Mouse (Mus musculus): Measurements from ENCODE around the gene L3mbtl1. TPM values are rescaled to one million over a fixed set of nuclear protein-coding genes. Genes with fewer than 3 reads are reported as not detected.
"Not testable (repeated sequence)": the region's sequence is repeated elsewhere in the genome, so short reads cannot be mapped to it uniquely, and the experiment has no call there.

The L3mbtl1 gene
- 0.11 TPM in 1 of 2 replicates, not detected in the other for polyA plus RNA-seq (2016; fragmentation: Nextera tagmentation; extraction: Ambion mirVana)

- WGBS, result under 1% methylated on average over 40 of the region's 40 CpGs
- Histone ChIP-seq H3K27ac (no peak within 1 kb of the TSS), H3K4me3 (peak within 1 kb of the TSS; percentile 57), H3K9me3 (replicated peaks) (no peaks in the 10 kb centered on the region), H3K27me3 (ENCODE audit: low read depth, poor library complexity, severe bottlenecking) (peaks cover 55% of the 10 kb centered on the region), H3K36me3 (peaks cover 31% of the 10 kb centered on the region), H3K4me1 (peaks cover 23% of the 10 kb centered on the region)
- DNase-seq (ENCODE audit: low spot score), result peak; percentile 62
Measured at GRCm38 (mm10) chr2:162943148-162943846, at the start of gene L3mbtl1. L3mbtl1 (plus strand) TSS chr2:162943472.

- DNase-seq (ENCODE audit: low spot score); H3K4me1 ChIP-seq; H3K27me3 ChIP-seq (ENCODE audit: low read depth, poor library complexity, severe bottlenecking); H3K4me3 ChIP-seq; H3K27ac ChIP-seq; H3K36me3 ChIP-seq; H3K9me3 ChIP-seq (replicated peaks): not testable (repeated sequence)
- WGBS, result 92% methylated on average over 20 of the region's 20 CpGs
Measured at GRCm38 (mm10) chr2:162899256-162899655, 44.0 kb upstream of the L3mbtl1 start.

GRCm38 (mm10) chr2:162899880-162900589 lies 43.2 kb upstream of the L3mbtl1 start:
- H3K4me3 ChIP-seq, result no peak overlapping the region
- H3K36me3 ChIP-seq, result no peaks in the 10 kb centered on the region
- 79% methylated on average over 12 of the region's 12 CpGs for WGBS
- H3K27me3 ChIP-seq (ENCODE audit: low read depth, poor library complexity, severe bottlenecking), result no peaks in the 10 kb centered on the region
- no peak overlapping the region for H3K27ac ChIP-seq
- H3K9me3 ChIP-seq (replicated peaks), result no peaks in the 10 kb centered on the region
- no peaks in the 10 kb centered on the region for H3K4me1 ChIP-seq
- DNase-seq (ENCODE audit: low spot score), result no peak

GRCm38 (mm10) chr2:162900590-162900916 lies 42.7 kb upstream of the L3mbtl1 start:
- Histone ChIP-seq H3K9me3 (replicated peaks) (no peaks in the 10 kb centered on the region), H3K4me3 (no peak overlapping the region), H3K27me3 (ENCODE audit: low read depth, poor library complexity, severe bottlenecking) (no peaks in the 10 kb centered on the region), H3K36me3 (no peaks in the 10 kb centered on the region), H3K4me1 (no peaks in the 10 kb centered on the region), H3K27ac (no peak overlapping the region)
- 51% methylated on average over 2 of the region's 2 CpGs for WGBS
- no peak for DNase-seq (ENCODE audit: low spot score)

GRCm38 (mm10) chr2:162905902-162906301 lies 37.4 kb upstream of the L3mbtl1 start:
- no peaks in the 10 kb centered on the region for H3K36me3 ChIP-seq
- no peaks in the 10 kb centered on the region for H3K27me3 ChIP-seq (ENCODE audit: low read depth, poor library complexity, severe bottlenecking)
- DNase-seq (ENCODE audit: low spot score), result no peak
- no peak overlapping the region for H3K4me3 ChIP-seq
- no peaks in the 10 kb centered on the region for H3K9me3 ChIP-seq (replicated peaks)
- WGBS, result 75% methylated on average over 4 of the region's 4 CpGs
- H3K4me1 ChIP-seq, result no peaks in the 10 kb centered on the region
- no peak overlapping the region for H3K27ac ChIP-seq

GRCm38 (mm10) chr2:162908052-162908491 lies 35.2 kb upstream of the L3mbtl1 start:
- H3K4me3 ChIP-seq, result no peak overlapping the region
- no peaks in the 10 kb centered on the region for H3K27me3 ChIP-seq (ENCODE audit: low read depth, poor library complexity, severe bottlenecking)
- H3K36me3 ChIP-seq, result no peaks in the 10 kb centered on the region
- H3K27ac ChIP-seq, result 0 out of 2 replicates have a peak overlapping the region, but pooled peaks have one; percentile 27
- H3K9me3 ChIP-seq (replicated peaks), result no peaks in the 10 kb centered on the region
- H3K4me1 ChIP-seq, result no peaks in the 10 kb centered on the region
- WGBS, result 44% methylated on average over 16 of the region's 16 CpGs
- DNase-seq (ENCODE audit: low spot score), result no peak

GRCm38 (mm10) chr2:162914040-162914439 lies 29.2 kb upstream of the L3mbtl1 start:
- H3K4me1 ChIP-seq, result no peaks in the 10 kb centered on the region
- H3K27ac ChIP-seq, result no peak overlapping the region
- WGBS, result 82% methylated on average over 3 of the region's 3 CpGs
- H3K27me3 ChIP-seq (ENCODE audit: low read depth, poor library complexity, severe bottlenecking), result peaks cover 3% of the 10 kb centered on the region; the same call in 1 of the 2 replicates
- no peak for DNase-seq (ENCODE audit: low spot score)
- no peaks in the 10 kb centered on the region for H3K9me3 ChIP-seq (replicated peaks)
- no peaks in the 10 kb centered on the region for H3K36me3 ChIP-seq
- H3K4me3 ChIP-seq, result no peak overlapping the region

GRCm38 (mm10) chr2:162914519-162914918 lies 28.8 kb upstream of the L3mbtl1 start:
- no peaks in the 10 kb centered on the region for H3K36me3 ChIP-seq
- no peaks in the 10 kb centered on the region for H3K4me1 ChIP-seq
- H3K9me3 ChIP-seq (replicated peaks), result no peaks in the 10 kb centered on the region
- 61% methylated on average over 2 of the region's 2 CpGs for WGBS
- no peak overlapping the region for H3K4me3 ChIP-seq
- no peak for DNase-seq (ENCODE audit: low spot score)
- peaks cover 3% of the 10 kb centered on the region; the same call in 1 of the 2 replicates for H3K27me3 ChIP-seq (ENCODE audit: low read depth, poor library complexity, severe bottlenecking)
- no peak overlapping the region for H3K27ac ChIP-seq

GRCm38 (mm10) chr2:162919926-162920325 lies 23.3 kb upstream of the L3mbtl1 start:
- Histone ChIP-seq H3K4me1 (peaks cover 11% of the 10 kb centered on the region), H3K27ac (no peak overlapping the region), H3K4me3 (no peak overlapping the region), H3K27me3 (ENCODE audit: low read depth, poor library complexity, severe bottlenecking) (peaks cover 9% of the 10 kb centered on the region), H3K36me3 (no peaks in the 10 kb centered on the region), H3K9me3 (replicated peaks) (no peaks in the 10 kb centered on the region)
- WGBS, result 69% methylated on average over 5 of the region's 5 CpGs
- DNase-seq (ENCODE audit: low spot score), result no peak

GRCm38 (mm10) chr2:162922183-162922582 lies 21.1 kb upstream of the L3mbtl1 start:
- Histone ChIP-seq H3K9me3 (replicated peaks) (no peaks in the 10 kb centered on the region), H3K27me3 (ENCODE audit: low read depth, poor library complexity, severe bottlenecking) (peaks cover 5% of the 10 kb centered on the region), H3K36me3 (no peaks in the 10 kb centered on the region), H3K4me3 (no peak overlapping the region), H3K27ac (no peak overlapping the region), H3K4me1 (peaks cover 11% of the 10 kb centered on the region)
- DNase-seq (ENCODE audit: low spot score), result peak; percentile 51
- 15% methylated on average over 6 of the region's 6 CpGs for WGBS

- Histone ChIP-seq H3K4me3 (no peak overlapping the region), H3K27me3 (ENCODE audit: low read depth, poor library complexity, severe bottlenecking) (peaks cover 5% of the 10 kb centered on the region), H3K4me1 (peaks cover 11% of the 10 kb centered on the region), H3K9me3 (replicated peaks) (no peaks in the 10 kb centered on the region), H3K27ac (no peak overlapping the region), H3K36me3 (no peaks in the 10 kb centered on the region)
- 74% methylated on average over 5 of the region's 5 CpGs for WGBS
- DNase-seq (ENCODE audit: low spot score), result no peak
Measured at GRCm38 (mm10) chr2:162922834-162923233, 20.4 kb upstream of the L3mbtl1 start.

- DNase-seq (ENCODE audit: low spot score), result no peak
- WGBS, result 43% methylated on average over 5 of the region's 5 CpGs
Measured at GRCm38 (mm10) chr2:162924126-162924525, 19.1 kb upstream of the L3mbtl1 start.

GRCm38 (mm10) chr2:162927918-162928585 lies 15.2 kb upstream of the L3mbtl1 start:
- H3K4me1 ChIP-seq, result peaks cover 24% of the 10 kb centered on the region
- 76% methylated on average over 3 of the region's 3 CpGs for whole genome bisulfite sequencing
- H3K4me3 ChIP-seq, result no peak overlapping the region
- H3K27ac ChIP-seq, result no peak overlapping the region
- peaks cover 15% of the 10 kb centered on the region for H3K27me3 ChIP-seq (ENCODE audit: low read depth, poor library complexity, severe bottlenecking)
- no peak for DNase-seq (ENCODE audit: low spot score)
- H3K9me3 ChIP-seq (replicated peaks), result no peaks in the 10 kb centered on the region
- peaks cover 5% of the 10 kb centered on the region for H3K36me3 ChIP-seq

More at GRCm38 (mm10) chr2:162924126-162924525, 19.1 kb upstream of the L3mbtl1 start:
- Histone ChIP-seq H3K4me1 (peaks cover 11% of the 10 kb centered on the region), H3K4me3 (no peak overlapping the region), H3K9me3 (replicated peaks) (no peaks in the 10 kb centered on the region), H3K27me3 (ENCODE audit: low read depth, poor library complexity, severe bottlenecking) (peaks cover 12% of the 10 kb centered on the region), H3K36me3 (no peaks in the 10 kb centered on the region), H3K27ac (no peak overlapping the region)
